Mouse (Mus musculus): ENCODE data around the gene Npas3. TPM values are rescaled to one million over a fixed set of nuclear protein-coding genes. Genes with fewer than 3 reads are reported as not detected.

The Npas3 gene
- polyA plus RNA-seq, 1 experiment from 2014 or later = 4.1 TPM

DNA sequence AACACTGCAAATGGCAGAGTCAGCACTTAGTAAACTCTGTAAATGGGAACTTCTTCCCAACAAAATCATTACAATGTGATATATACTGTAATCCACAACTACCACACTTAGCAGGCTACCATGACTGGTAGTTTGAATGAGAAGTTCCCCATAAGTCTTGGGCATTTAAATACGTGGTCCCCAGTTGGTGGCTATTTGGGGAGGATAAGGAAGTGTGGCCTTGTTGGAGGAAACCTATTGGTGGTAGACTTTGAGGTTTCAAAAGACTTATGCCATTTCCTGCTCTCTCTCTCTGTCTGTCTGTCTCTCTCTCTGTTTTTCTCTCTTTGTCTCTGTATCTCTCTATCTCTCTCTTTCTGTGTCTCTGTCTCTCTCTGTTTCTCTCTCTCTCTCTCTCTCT, 871.9 kb downstream of the Npas3 start:
- Histone ChIP-seq H3K27me3 (no peaks in the 10 kb centered on the region), H3K27ac (replicated peaks) (no peak overlapping the region), H3K36me3 (no peaks in the 10 kb centered on the region), H3K9ac (no peak overlapping the region), H3K4me1 (0 out of 2 replicates have a peak, but pooled peaks cover 4% of the 10 kb centered on the region), H3K4me2 (replicated peaks) (no peak overlapping the region), H3K9me3 (replicated peaks) (no peaks in the 10 kb centered on the region), H3K4me3 (replicated peaks) (no peak overlapping the region)
- WGBS = 70% methylated on average over 1 of the region's 1 CpGs
- ATAC-seq (ENCODE audit: insufficient number of reproducible peaks, low FRiP score, low TSS enrichment, low read depth) = no peak

DNA sequence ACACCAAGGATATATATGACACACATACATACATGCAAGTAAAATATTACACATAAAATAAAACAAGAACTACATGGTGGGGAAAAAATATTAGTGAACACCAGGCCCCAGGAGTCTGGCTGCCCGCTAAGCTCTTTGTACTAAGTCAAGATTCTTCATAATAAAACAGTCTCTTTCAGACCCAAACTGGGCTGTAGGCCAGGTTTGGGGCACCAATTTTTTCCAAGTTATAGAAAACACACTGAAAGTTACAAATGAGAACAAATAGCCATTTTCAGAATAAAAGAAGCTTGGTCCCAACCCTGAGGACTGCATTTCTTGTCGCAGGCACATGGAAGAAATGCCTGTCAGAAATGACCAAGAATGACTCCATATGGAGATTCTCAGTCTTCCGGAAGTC, 872.8 kb downstream of the Npas3 start:
- H3K27ac ChIP-seq (replicated peaks) = peak overlapping the region; percentile 41; the same call in 1 of the 2 replicates
- WGBS = 46% methylated on average over 3 of the region's 3 CpGs
- no peak overlapping the region for H3K9ac ChIP-seq
- H3K4me2 ChIP-seq (replicated peaks) = no peak overlapping the region
- H3K4me3 ChIP-seq (replicated peaks) = no peak overlapping the region
- ATAC-seq (ENCODE audit: insufficient number of reproducible peaks, low FRiP score, low TSS enrichment, low read depth) = no peak
- H3K4me1 ChIP-seq = peaks cover 4% of the 10 kb centered on the region; the same call in 1 of the 2 replicates
- no peaks in the 10 kb centered on the region for H3K27me3 ChIP-seq
- H3K36me3 ChIP-seq = no peaks in the 10 kb centered on the region
- H3K9me3 ChIP-seq (replicated peaks) = no peaks in the 10 kb centered on the region
